Mouse (Mus musculus) liver, embryonic 15.5 days (tissue): ENCODE data around the gene Kcna3. TPM values are rescaled to one million over a fixed set of nuclear protein-coding genes. Genes with fewer than 3 reads are reported as not detected.

Source experiments
- polyA plus RNA-seq: library from polyadenylated mRNA; unstranded; fragments of >200 nt; fragmentation: Nextera tagmentation; extraction: Ambion mirVana; gene quantifications from 2 replicates; pipeline ENCODE4 v1.2.1, GENCODE M21; 2015

Kcna3 gene
- polyA plus RNA-seq, 1 experiment from 2014 or later = 1.1 TPM

Other genes starting within 250 kb of the Kcna3 start
- gene Cd53, start 246.0 kb upstream of the Kcna3 start, polyA plus RNA-seq = 27.1 and 29.8 TPM in 2 replicates
- gene Olfr266, start 209.9 kb upstream of the Kcna3 start, polyA plus RNA-seq = not detected in 2 replicates
- gene Kcna2, start 65.0 kb downstream of the Kcna3 start, polyA plus RNA-seq = 0.09 TPM in 2 replicates
- gene Kcna10, start 146.9 kb downstream of the Kcna3 start, polyA plus RNA-seq = not detected in 2 replicates
- 0.07 and 1.3 TPM in 2 replicates for gene Cym, start 185.6 kb downstream of the Kcna3 start, polyA plus RNA-seq
- gene A630076J17Rik, start 194.4 kb downstream of the Kcna3 start, polyA plus RNA-seq = not detected in 2 replicates
- 0.06 and 0.07 TPM in 2 replicates for gene Prok1, start 203.5 kb downstream of the Kcna3 start, polyA plus RNA-seq
- gene Lamtor5, start 242.7 kb downstream of the Kcna3 start, polyA plus RNA-seq = 89.7 and 93.8 TPM in 2 replicates